Mouse (Mus musculus) embryo, embryonic 11 days (tissue): ENCODE measurements around the gene Drg1.
"Not testable (repeated sequence)": the region's sequence is repeated elsewhere in the genome, so short reads cannot be mapped to it uniquely, and the experiment has no call there.

Experiments used
- DNase-seq: peaks from one replicate; pipeline ENCODE4 v3.0.0-alpha.2; 2015

The Drg1 gene

GRCm38 (mm10) chr11:3206783-3207182, 59.4 kb downstream of the Drg1 start:
- no peak for DNase-seq

DNA sequence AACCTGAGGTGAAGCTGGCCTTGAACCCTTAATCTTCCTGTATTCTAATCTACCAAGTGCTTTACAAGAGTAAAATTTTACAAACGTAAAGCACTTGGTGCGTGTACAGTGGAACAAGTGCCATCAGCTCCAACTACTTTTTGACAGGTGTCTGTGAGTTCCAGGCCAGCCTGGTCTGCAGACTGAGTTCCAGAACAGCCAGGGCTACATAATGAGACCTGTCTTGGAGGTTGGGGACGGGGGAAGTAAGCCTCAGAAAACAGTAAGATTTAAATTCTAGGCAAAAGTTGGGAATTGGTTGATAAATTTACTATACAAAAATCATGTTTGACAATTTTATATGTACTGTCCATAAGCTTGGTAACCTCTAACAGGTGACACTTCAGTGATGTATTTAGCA, 61.0 kb downstream of the Drg1 start:
- DNase-seq = no peak

DNA sequence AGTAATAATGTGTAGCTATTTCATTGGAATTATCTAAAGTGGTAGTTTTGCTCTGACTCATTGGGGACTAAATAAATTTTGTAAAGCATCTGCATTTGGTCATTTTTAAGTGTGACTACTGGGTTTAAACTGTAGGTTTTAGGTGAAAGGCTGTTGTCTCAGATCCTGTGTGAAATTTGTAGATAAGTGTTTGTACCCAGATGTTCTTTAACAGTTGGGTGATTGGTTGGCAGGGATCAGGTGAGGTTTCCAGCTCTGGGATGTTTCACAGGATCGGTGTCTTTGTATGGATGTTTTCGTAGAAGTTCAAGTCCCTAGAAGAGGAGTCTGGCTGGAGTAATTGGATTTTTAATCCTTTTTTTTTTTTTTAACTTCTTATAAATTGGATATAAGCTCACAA, 62.4 kb downstream of the Drg1 start:
- DNase-seq = no peak

DNA sequence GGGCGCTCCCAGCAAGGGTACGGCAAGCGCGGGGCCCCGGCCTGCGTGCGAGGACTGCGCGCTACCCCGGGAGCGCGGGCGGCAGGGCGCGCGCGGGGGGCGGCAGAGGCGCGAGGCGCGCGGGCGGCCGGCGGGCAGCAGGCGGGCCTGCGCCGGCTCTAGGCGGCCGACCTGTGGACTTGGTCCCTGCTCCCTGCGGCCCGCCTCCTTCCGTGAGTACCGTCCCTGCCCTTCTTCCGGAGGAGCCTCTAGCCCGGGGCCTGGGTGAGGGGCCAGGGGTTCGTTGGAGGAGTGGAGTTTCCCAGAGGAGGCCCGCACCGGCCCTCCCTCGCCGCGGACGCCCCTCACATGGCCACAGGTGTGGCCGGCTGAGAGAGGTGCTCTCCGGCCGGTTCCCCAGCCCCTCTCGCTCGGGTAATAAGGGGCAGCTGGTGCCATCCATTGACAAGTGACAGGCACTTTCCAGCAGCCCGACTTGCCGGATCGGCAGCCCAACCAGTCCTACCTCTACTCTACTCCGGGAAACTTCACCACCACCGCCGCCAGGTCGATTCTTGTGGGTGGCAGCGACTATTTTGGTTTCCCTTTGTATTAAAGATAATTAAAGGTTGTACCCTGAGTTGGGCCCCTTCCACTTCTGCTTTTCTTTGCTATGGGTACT, 63.3 kb downstream of the Drg1 start:
- DNase-seq = no peak

DNA sequence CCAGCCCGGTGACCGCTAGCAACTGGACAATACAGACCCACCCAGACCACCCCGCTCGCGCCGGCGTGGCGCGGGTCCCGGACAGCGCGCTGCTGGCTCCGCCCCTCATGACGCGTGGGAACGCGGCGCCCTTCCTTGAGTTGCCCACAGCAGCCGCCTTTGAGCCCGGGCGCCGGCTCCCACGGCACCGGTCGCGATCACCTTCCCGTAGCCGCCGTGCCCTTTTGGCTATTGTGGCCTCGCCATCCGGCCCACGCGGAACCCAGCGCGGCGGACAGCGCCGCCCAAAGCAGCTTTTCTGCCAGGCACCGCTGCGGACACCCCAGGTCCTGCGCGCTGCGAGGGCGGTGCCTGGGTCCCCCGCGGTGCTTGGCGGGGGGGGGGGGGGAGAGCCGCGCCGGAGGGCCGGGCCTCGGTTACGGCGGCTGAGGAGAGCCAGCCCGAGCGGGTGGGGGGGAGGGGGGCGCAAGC, 63.9 kb downstream of the Drg1 start, which contains the start of gene Eif4enif1:
TSS of gene Eif4enif1 (plus strand) at position 162 of the 471 bp plus-strand sequence.
- DNase-seq = peak; percentile 96

- DNase-seq = peak; percentile 54
Measured at GRCm38 (mm10) chr11:3201326-3202230, 64.6 kb downstream of the Drg1 start.

DNA sequence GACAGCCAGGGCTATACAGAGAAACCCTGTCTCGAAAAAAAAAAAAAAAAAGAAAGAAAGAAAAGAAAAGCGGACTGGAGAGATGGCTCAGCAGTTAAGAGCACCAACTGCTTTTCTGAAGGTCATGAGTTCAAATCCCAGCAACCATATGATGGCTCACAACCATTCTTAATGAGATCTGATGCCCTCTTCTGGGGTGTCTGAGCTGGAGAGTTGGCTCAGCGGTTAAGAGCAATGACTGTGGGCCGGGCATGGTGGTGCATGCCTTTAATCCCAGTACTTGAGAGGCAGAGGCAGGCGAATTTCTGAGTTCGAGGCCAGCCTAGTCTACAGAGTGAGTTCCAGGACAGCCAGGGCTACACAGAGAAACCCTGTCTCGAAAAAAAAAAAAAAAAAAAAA, 65.6 kb downstream of the Drg1 start:
- DNase-seq = not testable (repeated sequence)

DNA sequence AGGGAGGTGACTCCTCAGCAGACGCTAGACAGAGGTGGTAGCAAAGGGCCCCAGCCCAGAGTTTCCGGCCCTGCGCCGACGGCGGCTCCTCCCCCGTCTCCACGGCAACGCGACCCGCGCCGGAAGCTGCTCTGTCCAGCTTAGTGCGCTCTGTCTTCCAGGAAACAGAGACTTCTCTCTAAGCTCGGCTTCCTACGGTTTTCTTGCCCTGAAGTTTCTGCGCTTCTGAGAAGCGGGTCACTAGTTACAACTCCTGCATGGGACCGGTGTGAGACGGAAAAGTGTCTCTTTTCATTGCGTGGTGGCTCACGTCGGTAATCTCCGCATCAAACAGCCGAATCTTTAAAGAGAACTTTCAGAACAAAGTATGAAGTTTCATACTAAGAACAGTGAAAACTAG, 72.9 kb downstream of the Drg1 start, which contains the start of gene Sfi1:
TSS of gene Sfi1 (minus strand) at position 101 of the 400 bp plus-strand sequence.
- DNase-seq = no peak

- DNase-seq = not testable (repeated sequence)
Measured at GRCm38 (mm10) chr11:3182707-3183106, 83.5 kb downstream of the Drg1 start.

DNA sequence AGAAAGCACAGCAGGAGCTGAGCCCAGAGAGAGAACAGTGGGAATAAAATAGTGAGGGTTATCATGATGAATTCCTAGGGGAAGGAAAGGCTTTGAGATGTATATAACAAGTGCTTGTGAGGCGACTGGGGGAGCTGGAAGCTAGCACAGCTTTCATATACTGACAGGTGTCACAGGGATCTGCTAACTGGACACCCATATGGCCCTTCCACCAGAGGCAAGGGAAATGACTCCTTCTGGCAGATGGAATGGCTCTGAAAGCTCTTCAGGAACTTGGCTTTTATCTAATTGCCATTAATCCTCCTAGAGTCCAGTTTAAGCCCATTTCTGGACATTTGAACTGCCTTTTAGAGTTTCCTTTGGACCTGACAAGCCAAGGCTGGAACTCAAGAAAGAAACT, 84.2 kb downstream of the Drg1 start:
- not testable (repeated sequence) for DNase-seq

GRCm38 (mm10) chr11:3181250-3181649, 85.0 kb downstream of the Drg1 start:
- not testable (repeated sequence) for DNase-seq

DNA sequence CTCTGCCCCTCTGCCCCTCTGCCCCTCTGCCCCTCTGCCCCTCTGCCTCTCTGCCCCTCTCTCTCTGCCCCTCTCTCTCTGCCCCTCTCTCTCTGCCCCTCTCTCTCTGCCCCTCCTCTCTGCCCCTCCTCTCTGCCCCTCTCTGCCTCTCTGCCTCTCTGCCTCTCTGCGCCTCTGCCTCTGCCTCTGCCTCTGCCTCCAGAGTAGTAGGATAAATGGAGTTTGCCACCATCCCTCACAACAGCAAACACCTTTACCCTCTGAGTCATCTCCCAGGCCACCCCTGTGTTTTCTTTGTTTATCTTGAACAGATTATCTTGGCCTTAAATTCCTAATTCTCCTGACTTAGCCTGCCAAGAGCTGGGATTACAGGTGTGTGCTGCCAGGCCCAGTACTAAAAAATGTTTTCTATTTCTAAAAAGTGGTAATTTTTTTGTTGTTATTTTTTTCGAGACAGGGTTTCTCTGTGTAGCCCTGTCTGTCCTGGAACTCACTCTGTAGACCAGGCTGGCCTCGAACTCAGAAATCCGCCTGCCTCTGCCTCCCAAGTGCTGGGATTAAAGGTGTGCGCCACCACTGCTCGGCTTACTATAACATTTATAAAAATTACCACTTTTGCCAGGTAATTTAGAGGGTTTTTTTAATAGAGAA, 85.6 kb downstream of the Drg1 start:
- not testable (repeated sequence) for DNase-seq

DNA sequence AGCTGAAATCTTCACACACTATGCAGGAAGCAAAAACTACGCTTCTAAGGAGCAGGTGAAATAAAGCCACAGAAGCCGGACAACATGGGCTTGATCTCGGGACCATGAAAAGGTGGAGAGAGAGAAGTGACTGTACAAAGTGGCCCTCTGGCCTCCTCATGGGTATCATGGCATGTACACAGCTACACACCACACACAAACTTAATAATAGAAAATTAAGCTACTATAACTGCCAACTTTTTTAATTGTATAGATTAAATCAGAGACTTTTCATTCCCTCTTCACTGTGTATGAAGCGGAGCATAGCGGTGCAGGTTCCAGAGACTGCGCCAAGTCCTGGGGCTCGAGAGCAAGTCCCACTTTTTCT, 86.5 kb downstream of the Drg1 start:
- not testable (repeated sequence) for DNase-seq

DNA sequence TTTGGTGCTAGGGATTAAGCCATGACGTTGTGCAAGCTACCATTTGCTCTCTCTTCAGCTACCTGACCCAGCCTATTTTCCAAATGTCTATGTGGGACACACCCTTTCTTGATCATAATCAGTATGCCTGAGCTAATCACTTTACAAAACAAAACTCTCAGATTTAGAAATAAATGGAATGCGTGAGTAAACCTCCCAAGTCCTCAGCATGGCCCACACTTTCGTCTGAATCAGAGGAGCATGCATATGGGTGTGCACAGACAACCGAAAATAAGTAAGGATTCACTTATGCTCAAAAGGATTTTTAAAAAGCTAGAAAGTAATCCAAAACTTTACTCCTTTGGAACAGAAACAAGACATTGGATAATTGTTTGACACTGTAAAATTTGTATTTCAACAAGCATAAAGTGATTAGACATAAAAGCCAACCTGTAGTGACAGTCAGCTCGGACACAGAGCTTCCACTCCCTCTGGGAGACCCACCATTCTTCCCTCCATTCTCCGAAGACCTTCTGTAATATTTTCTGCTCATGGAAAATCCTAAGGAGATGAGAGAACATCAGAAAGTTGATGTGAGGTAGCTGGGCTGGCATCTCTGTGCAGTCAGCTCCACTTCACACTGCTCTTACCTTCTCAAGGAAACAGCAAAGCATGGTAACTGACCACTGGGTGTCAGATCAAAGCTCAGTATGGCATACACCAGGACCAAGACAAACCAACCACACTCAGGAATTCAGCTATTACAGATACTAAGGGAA, 87.1 kb downstream of the Drg1 start:
- DNase-seq = not testable (repeated sequence)

DNA sequence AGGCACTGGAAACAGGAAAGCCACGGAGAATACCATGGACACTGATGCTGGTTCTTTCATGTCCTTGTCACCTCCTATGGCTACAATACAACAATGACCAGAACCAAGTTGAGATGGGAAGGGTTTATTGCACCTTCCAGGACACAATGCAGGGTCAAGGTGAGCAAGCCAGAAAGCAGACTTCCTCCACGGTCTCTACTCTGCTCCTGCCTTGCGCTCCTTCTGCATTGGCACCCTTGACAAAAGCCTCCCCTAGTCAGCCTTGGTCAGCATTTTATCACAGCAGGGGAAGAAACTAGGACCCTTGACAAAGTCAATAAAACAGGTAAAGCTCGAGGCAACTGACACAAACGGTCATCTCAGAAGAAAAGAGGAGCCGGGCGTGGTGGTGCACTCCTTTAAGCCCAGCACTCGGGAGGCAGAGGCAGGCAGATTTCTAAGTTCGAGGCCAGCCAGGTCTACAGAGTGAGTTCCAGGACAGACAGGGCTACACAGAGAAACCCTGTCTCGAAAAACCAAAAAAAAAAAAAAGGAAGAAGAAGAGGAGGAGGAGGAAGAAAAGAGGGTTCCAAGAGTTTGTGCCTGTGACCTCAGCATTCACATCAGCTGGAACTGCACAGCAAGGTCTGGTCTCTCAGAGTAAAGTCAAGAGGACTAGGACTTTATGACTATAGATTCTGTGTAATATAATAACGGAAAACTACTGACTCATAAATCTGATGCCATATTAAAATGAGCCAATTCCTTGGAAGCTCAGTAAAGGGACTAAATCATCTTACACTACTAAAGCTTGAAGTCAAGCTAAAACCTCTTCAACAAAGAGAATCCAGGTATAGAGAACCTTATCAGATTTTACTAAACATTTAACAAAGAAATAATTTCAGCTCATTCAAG, 92.5 kb downstream of the Drg1 start:
- not testable (repeated sequence) for DNase-seq

- not testable (repeated sequence) for DNase-seq
Measured at GRCm38 (mm10) chr11:3172526-3172925, 93.7 kb downstream of the Drg1 start.

DNA sequence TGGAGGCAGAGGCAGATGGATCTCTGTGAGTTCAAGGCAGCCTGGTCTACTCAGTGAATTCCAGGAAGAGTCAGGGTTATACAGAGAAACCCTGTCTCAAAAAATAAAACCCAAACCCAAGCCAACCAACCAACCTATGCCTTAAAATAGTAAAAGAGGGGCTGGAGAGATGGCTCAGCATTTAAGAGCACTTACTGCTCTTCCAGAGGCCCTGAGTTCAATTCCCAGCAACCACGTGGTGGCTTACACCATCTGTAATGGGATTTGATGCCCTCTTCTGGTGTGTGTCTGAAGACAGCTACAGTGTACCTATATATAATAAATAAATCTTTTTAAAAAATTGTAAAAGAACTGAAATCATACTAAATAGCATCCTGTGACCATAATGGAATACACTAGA, 94.3 kb downstream of the Drg1 start:
- DNase-seq = not testable (repeated sequence)

DNA sequence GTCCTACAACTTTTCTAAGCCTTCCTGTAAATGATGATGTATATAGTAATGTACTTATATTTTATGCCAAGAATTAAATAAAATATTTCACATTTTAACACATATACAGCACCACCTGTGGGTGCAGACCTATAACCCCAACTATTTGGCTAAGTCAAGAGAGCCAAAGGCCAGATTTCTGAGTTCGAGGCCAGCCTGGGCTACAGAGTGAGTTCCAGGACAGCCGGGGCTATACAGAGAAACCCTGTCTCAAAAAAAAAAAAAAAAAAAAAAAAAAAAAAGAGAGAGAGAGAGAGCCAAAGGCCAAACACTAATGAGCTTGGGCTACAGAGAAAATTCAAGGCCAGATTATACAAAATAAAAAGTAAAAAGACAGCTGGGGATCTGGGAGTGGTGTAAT, 97.2 kb downstream of the Drg1 start:
- not testable (repeated sequence) for DNase-seq

DNA sequence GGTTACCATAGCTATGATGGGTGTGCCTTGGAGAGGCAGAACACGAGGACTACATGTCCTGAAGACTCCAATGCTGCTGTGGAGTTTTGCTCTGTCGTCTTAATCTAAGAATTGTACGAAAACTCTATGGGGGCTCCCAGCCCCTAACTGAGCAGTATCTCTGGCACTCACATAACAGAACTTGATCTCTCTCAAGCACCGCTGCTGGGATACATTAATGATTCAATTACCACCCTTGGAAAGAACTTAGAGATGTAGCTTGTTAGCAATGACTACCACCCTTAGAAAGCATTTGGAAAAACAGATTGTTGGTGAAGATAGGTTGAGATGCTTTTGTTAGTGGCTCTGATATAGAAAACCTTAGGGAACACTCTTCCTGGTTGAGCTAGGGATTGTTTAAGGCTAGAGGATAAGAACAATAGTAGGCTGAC, 98.6 kb downstream of the Drg1 start:
- not testable (repeated sequence) for DNase-seq

- not testable (repeated sequence) for DNase-seq
Measured at GRCm38 (mm10) chr11:3167129-3167528, 99.1 kb downstream of the Drg1 start.

GRCm38 (mm10) chr11:3166321-3166720, 99.9 kb downstream of the Drg1 start:
- DNase-seq = not testable (repeated sequence)
